Mouse (Mus musculus) limb, embryonic 11.5 days (tissue): ENCODE data around the gene Sgsm2. TPM values are rescaled to one million over a fixed set of nuclear protein-coding genes. Genes with fewer than 3 reads are reported as not detected.

Source experiments
- ATAC-seq: fragments of 200-750 bp; cut with Nextera tagmentation; 2 replicates; pipeline ENCODE4 v1.8.0; 2017; ENCODE audit warnings: low read depth; ENCODE audit not compliant: insufficient number of reproducible peaks, low FRiP score, low TSS enrichment
- DNase-seq: peaks from one replicate; pipeline ENCODE4 v3.0.0-alpha.2; 2015; ENCODE audit warnings: low spot score
- H3K27ac ChIP-seq: fragments of 300-500 bp; sonication (generic); replicated peaks from 2 replicates; pipeline ENCODE4 v1.5.1; 2014; ENCODE audit warnings: low read depth, mild to moderate bottlenecking, low read length
- H3K27me3 ChIP-seq: fragments of 300-500 bp; sonication (generic); 2 replicates; pipeline ENCODE4 v1.6.1; 2014; ENCODE audit warnings: mild to moderate bottlenecking, low read length, mixed read lengths; ENCODE audit not compliant: control insufficient read depth, insufficient read depth
- H3K36me3 ChIP-seq: fragments of 300-500 bp; sonication (generic); 2 replicates; pipeline ENCODE4 v1.6.1; 2014; ENCODE audit warnings: mild to moderate bottlenecking, low read length, moderate library complexity, mixed read lengths; ENCODE audit not compliant: control insufficient read depth, insufficient read depth
- H3K4me1 ChIP-seq: fragments of 300-500 bp; sonication (generic); 2 replicates; pipeline ENCODE4 v1.6.1; 2014; ENCODE audit warnings: low read length, mixed read lengths; ENCODE audit not compliant: control insufficient read depth, insufficient read depth
- H3K4me2 ChIP-seq: fragments of 300-500 bp; sonication (generic); 2 replicates; pipeline ENCODE4 v1.6.1; 2014; ENCODE audit warnings: low read depth, mild to moderate bottlenecking, moderate library complexity; ENCODE audit not compliant: severe bottlenecking
- H3K4me3 ChIP-seq: fragments of 300-500 bp; sonication (generic); 2 replicates; pipeline ENCODE4 v1.5.1; 2014; ENCODE audit warnings: low read depth, low read length
- H3K9ac ChIP-seq: fragments of 300-500 bp; sonication (generic); 2 replicates; pipeline ENCODE4 v1.6.1; 2014; ENCODE audit warnings: mild to moderate bottlenecking, low read length
- H3K9me3 ChIP-seq: fragments of 300-500 bp; sonication (generic); 2 replicates; pipeline ENCODE4 v1.6.1; 2016; ENCODE audit warnings: low read length; ENCODE audit not compliant: control insufficient read depth
- WGBS: fragments of 180-500 bp; shearing (Covaris S2); extraction: QIAGEN DNeasy Blood & Tissue Kit; methylation state at CpG from one replicate; pipeline ENCODE4 v1.1.7; 2014; 5-methylcytosine and 5-hydroxymethylcytosine counted together
- polyA plus RNA-seq: library from polyadenylated mRNA; unstranded; fragments of >200 nt; fragmentation: Nextera tagmentation; extraction: Ambion mirVana; gene quantifications from 2 replicates; pipeline ENCODE4 v1.2.1, GENCODE M21; 2014

Sgsm2 gene
- polyA plus RNA-seq, result 3.0 and 3.4 TPM in 2 replicates

- Histone ChIP-seq H3K36me3 (peaks cover 26% of the 10 kb centered on the region; the same call in 1 of the 2 replicates), H3K27ac (peak within 1 kb of the TSS; percentile 12; the same call in 1 of the 2 replicates), H3K27me3 (no peaks in the 10 kb centered on the region), H3K9me3 (no peaks in the 10 kb centered on the region), H3K4me2 (peak within 1 kb of the TSS; percentile 94), H3K4me3 (peak within 1 kb of the TSS; percentile 87), H3K4me1 (0 out of 2 replicates have a peak, but pooled peaks cover 2% of the 10 kb centered on the region), H3K9ac (peak within 1 kb of the TSS; percentile 82)
- under 1% methylated on average over 62 of the region's 74 CpGs for WGBS
- peak; percentile 77 for DNase-seq
- ATAC-seq, result peak; percentile 58
These were observed at the start of gene Sgsm2 for GRCm38 (mm10) chr11:74896901-74897677. TSS of gene Sgsm2 (minus strand) at chr11:74897060.

DNA sequence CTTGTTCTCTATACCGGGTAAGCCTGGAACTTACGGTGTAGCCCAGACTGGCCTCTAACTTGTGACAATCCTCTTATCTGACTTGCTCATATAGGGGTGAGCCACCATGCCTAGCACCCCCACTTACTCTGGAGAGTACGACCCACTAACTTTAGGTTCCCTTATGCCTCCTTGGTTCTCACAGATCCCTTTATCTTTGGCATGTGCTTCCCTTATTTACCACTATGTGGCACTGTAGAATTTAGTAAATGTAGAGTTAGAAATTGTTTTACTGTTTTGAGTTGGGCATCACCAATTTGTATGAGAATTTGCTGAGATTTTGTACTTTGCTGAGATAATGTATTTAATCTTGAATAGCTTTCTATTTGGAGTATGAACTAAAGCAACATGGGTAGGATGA lies 49.5 kb upstream of the Sgsm2 start:
- WGBS, result 82% methylated on average over 3 of the region's 3 CpGs
- H3K9ac ChIP-seq, result no peak overlapping the region
- H3K27me3 ChIP-seq, result no peaks in the 10 kb centered on the region
- ATAC-seq (no peak), DNase-seq (no peak)
- H3K9me3 ChIP-seq, result no peaks in the 10 kb centered on the region
- no peak overlapping the region for H3K4me3 ChIP-seq
- no peaks in the 10 kb centered on the region for H3K4me1 ChIP-seq
- H3K4me2 ChIP-seq, result no peak overlapping the region
- H3K36me3 ChIP-seq, result peaks cover 3% of the 10 kb centered on the region
- no peak overlapping the region for H3K27ac ChIP-seq

DNA sequence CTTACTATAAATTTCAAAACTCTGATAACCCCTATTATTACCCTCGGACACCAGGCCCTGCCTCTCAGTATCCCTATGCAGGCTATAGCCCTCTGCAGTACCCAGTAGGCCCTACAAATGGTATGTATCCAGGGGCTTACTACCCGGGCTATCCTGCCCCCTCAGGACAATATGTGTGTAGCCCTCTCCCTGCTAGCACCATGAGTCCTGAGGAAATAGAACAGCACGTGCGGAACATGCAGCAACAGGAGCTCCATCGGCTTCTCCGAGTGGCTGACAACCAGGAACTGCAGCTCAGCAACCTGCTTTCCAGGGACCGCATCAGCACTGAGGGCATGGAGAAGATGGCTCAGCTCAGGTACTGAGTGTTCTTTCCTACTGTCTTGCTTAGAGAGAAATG lies 33.5 kb upstream of the Sgsm2 start:
- 0 out of 2 replicates have a peak, but pooled peaks cover 3% of the 10 kb centered on the region for H3K4me1 ChIP-seq
- ATAC-seq (no peak), DNase-seq (no peak)
- H3K9me3 ChIP-seq, result no peaks in the 10 kb centered on the region
- peaks cover 13% of the 10 kb centered on the region for H3K36me3 ChIP-seq
- H3K4me2 ChIP-seq, result no peak overlapping the region
- H3K27me3 ChIP-seq, result no peaks in the 10 kb centered on the region
- no peak overlapping the region for H3K9ac ChIP-seq
- no peak overlapping the region for H3K4me3 ChIP-seq
- WGBS, result 93% methylated on average over 7 of the region's 7 CpGs
- no peak overlapping the region for H3K27ac ChIP-seq

DNA sequence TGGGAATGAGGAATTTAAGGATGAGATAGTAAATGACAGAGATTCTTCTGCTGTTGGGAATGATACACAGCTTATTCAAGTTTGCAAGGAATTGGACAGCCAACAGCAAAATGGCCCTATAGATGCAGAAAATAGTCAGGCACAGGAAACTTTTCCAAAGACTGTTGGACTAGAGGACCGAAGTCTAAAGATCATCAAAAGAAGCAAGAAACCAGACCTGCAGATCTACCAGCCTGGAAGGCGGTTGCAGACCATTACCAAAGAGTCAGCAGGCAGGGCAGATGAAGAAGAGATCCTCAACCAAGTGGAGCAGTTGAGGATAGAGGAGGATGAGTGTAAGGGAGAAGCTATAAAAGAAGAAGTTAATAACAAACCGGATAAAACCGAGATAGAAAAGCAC lies 32.3 kb upstream of the Sgsm2 start:
- Histone ChIP-seq H3K4me3 (no peak overlapping the region), H3K4me1 (peaks cover 7% of the 10 kb centered on the region; the same call in 1 of the 2 replicates), H3K27ac (no peak overlapping the region), H3K4me2 (no peak overlapping the region), H3K9me3 (no peaks in the 10 kb centered on the region), H3K27me3 (no peaks in the 10 kb centered on the region), H3K9ac (no peak overlapping the region), H3K36me3 (peaks cover 7% of the 10 kb centered on the region; the same call in 1 of the 2 replicates)
- WGBS, result 93% methylated on average over 4 of the region's 4 CpGs
- DNase-seq, result no peak
- no peak for ATAC-seq

- Histone ChIP-seq H3K4me3 (no peak overlapping the region), H3K4me2 (no peak overlapping the region; the same call in 1 of the 2 replicates)
- 99% methylated on average over 2 of the region's 2 CpGs for WGBS
These were observed 30.4 kb upstream of the Sgsm2 start for GRCm38 (mm10) chr11:74927236-74927725.

DNA sequence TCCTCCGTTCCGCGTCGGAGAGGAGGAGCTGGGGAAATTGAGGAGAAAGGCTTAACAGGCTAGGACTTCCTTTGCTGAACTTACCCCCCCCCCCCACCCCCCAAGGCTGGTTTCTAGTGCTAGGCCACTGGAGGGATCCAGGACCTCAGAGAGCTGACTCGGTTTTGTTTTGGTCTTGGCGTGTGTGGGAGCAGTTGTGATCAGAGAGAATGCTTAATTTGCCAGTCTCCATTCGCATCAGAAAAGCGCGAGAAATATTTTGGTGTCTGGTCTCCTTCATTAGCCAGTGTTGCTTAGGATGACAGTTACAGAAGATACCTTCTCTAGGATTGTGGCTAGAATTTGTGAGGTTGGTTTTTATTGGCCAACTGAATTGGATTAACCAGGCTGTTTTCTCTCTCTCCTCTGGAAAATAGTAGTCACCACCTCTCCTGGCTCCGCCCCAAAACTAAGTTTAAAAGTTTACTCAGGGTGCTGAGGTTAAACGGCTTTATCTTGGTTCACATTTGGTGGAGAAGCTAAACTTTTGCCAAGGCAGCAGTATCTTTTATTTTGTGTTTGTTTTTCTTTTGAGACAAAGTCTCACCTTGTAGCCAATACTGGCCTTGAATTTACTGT lies 29.6 kb upstream of the Sgsm2 start:
- 8% methylated on average over 11 of the region's 11 CpGs for WGBS
- peaks cover 7% of the 10 kb centered on the region; the same call in 1 of the 2 replicates for H3K4me1 ChIP-seq
- no peaks in the 10 kb centered on the region for H3K9me3 ChIP-seq
- peak overlapping the region; percentile 97 for H3K27ac ChIP-seq
- H3K9ac ChIP-seq, result peak overlapping the region; percentile 87
- H3K4me2 ChIP-seq, result peak overlapping the region; percentile 73
- H3K4me3 ChIP-seq, result peak overlapping the region; percentile 98
- peaks cover 4% of the 10 kb centered on the region; the same call in 1 of the 2 replicates for H3K36me3 ChIP-seq
- DNase-seq, result no peak
- H3K27me3 ChIP-seq, result no peaks in the 10 kb centered on the region
- ATAC-seq, result peak; percentile 42

More at GRCm38 (mm10) chr11:74927236-74927725, 30.4 kb upstream of the Sgsm2 start:
- H3K27me3 ChIP-seq, result no peaks in the 10 kb centered on the region
- H3K36me3 ChIP-seq, result peaks cover 4% of the 10 kb centered on the region; the same call in 1 of the 2 replicates
- H3K9me3 ChIP-seq, result no peaks in the 10 kb centered on the region
- H3K4me1 ChIP-seq, result peaks cover 7% of the 10 kb centered on the region; the same call in 1 of the 2 replicates
- no peak overlapping the region for H3K9ac ChIP-seq
- DNase-seq (no peak), ATAC-seq (no peak)
- H3K27ac ChIP-seq, result no peak overlapping the region

- Histone ChIP-seq H3K4me1 (peaks cover 7% of the 10 kb centered on the region; the same call in 1 of the 2 replicates), H3K9ac (peak within 1 kb of the TSS; percentile 87), H3K27me3 (no peaks in the 10 kb centered on the region), H3K4me2 (peak within 1 kb of the TSS; percentile 73), H3K36me3 (peaks cover 4% of the 10 kb centered on the region; the same call in 1 of the 2 replicates), H3K4me3 (peak within 1 kb of the TSS; percentile 98), H3K9me3 (no peaks in the 10 kb centered on the region), H3K27ac (peak within 1 kb of the TSS; percentile 97)
- ATAC-seq, result peak; percentile 94
- 0% methylated on average over 76 of the region's 88 CpGs for WGBS
- peak; percentile 98 for DNase-seq
These were observed 28.9 kb upstream of the Sgsm2 start, which contains the start of the genes Smg6 and Srr for GRCm38 (mm10) chr11:74925577-74926387. TSS of gene Smg6 (plus strand) at chr11:74925823. TSS of gene Srr (minus strand) at chr11:74925948.
